Mouse (Mus musculus): Measurements from ENCODE around the gene Pcca. TPM values are rescaled to one million over a fixed set of nuclear protein-coding genes. Genes with fewer than 3 reads are reported as not detected.
"Not testable (repeated sequence)": the region's sequence is repeated elsewhere in the genome, so short reads cannot be mapped to it uniquely, and the experiment has no call there.

Pcca gene
- polyA plus RNA-seq, 1 experiment from 2014 or later = 12.6 TPM

DNA sequence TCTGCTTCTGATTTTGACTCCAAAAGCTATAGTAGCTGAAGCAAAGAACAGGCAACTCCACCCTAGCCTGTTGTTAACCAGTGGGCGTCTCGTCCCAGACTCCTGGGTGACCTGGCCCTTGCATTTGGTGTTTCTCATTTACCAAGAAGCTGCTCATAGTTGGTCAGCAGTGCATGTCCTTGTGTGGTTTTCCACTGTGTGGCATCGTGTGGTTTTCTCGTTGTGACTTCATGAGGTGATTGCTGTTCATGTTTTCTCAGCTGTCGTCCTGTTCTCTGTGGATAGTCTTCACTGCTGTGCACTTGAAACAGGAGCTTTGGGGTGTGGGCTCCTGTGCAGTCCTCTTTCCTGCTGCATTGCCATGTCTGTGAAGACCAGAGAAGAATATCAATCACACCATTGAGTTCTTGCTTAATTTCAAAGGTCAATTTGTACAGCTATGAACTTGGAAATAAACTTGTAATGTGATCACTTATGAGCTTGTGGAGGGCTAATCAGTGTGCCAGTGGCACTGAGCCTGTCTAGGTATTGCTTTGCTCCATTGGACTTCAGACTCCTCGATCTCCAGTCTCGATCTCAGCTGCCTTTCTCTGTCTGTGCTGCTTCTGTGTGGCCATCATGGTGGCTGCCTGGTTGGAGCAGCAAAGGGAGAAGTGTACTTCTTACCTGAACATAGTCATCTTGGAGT lies 40.1 kb downstream of the Pcca start:
- Histone ChIP-seq H3K27me3 (no peaks in the 10 kb centered on the region), H3K4me3 (replicated peaks) (no peak overlapping the region), H3K4me1 (replicated peaks) (no peaks in the 10 kb centered on the region), H3K4me2 (no peak overlapping the region), H3K36me3 (0 out of 2 replicates have a peak, but pooled peaks cover 2% of the 10 kb centered on the region), H3K9ac (no peak overlapping the region), H3K9me3 (replicated peaks) (0 out of 2 replicates have a peak, but pooled peaks cover 5% of the 10 kb centered on the region), H3K27ac (no peak overlapping the region)
- DNase-seq (no peak), ATAC-seq (ENCODE audit: low read depth) (no peak)
- 72% methylated on average over 7 of the region's 7 CpGs for WGBS (ENCODE audit: insufficient replicate concordance)

DNA sequence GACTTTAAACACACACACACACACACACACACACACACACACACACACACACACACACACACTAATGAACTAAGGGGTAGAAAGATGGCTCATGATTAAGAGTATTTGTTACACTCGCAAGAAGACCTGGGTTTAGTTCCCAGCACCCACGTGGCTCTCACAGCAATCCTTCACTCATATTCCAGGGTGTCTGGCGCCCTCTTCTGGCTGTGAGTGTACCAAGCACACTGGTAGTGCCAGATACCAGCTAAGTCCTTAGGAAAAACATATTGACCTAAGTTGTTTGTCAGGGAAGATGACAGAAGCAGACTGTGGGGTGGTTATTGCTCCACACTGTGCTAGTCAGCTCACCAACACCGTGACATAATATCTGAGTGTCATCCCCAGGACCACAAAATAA lies 43.7 kb downstream of the Pcca start:
- Histone ChIP-seq H3K9ac (no peak overlapping the region), H3K27me3 (no peaks in the 10 kb centered on the region), H3K27ac (no peak overlapping the region), H3K4me3 (replicated peaks) (no peak overlapping the region), H3K4me2 (no peak overlapping the region), H3K9me3 (replicated peaks) (0 out of 2 replicates have a peak, but pooled peaks cover 5% of the 10 kb centered on the region), H3K36me3 (0 out of 2 replicates have a peak, but pooled peaks cover 2% of the 10 kb centered on the region), H3K4me1 (replicated peaks) (no peaks in the 10 kb centered on the region)
- WGBS (ENCODE audit: insufficient replicate concordance) = 69% methylated on average over 4 of the region's 4 CpGs
- no peak for ATAC-seq (ENCODE audit: low read depth)
- DNase-seq = no peak

GRCm38 (mm10) chr14:122582057-122582456 lies 47.9 kb downstream of the Pcca start:
- 79% methylated on average over 4 of the region's 4 CpGs for WGBS (ENCODE audit: insufficient replicate concordance)
- DNase-seq (no peak), ATAC-seq (ENCODE audit: low read depth) (no peak)
- Histone ChIP-seq H3K27me3 (no peaks in the 10 kb centered on the region), H3K9me3 (replicated peaks) (0 out of 2 replicates have a peak, but pooled peaks cover 5% of the 10 kb centered on the region), H3K27ac (no peak overlapping the region), H3K4me1 (replicated peaks) (no peaks in the 10 kb centered on the region), H3K9ac (no peak overlapping the region), H3K4me2 (no peak overlapping the region), H3K4me3 (replicated peaks) (no peak overlapping the region), H3K36me3 (0 out of 2 replicates have a peak, but pooled peaks cover 2% of the 10 kb centered on the region)

DNA sequence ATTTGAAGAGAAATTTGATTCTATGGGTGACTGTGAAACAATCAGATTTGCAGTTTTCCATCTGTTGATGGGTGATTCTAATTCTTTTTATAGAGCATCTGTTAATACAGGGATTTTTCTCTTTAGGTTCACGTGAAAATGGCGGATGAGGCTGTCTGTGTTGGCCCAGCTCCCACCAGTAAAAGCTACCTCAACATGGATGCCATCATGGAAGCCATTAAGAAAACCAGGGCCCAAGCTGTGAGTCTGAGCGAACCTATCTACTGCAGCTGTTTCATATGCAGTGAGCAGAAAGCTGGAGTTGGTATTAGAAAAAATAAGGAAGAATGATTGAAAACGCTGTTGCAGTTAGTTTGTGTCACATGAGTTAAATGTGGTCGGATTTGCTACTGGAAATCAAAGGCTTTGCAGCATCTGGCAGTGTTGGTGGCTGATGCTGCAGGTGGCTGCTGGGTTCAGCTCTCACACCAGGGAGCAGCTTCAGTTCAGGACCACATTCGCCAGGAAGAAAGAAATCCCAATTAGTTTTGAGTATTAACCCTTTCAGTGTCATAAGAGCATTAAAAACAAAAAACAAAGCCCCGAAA lies 48.5 kb downstream of the Pcca start:
- Histone ChIP-seq H3K4me1 (replicated peaks) (no peaks in the 10 kb centered on the region), H3K27ac (no peak overlapping the region), H3K4me3 (replicated peaks) (no peak overlapping the region), H3K36me3 (0 out of 2 replicates have a peak, but pooled peaks cover 2% of the 10 kb centered on the region), H3K9ac (no peak overlapping the region), H3K27me3 (no peaks in the 10 kb centered on the region), H3K9me3 (replicated peaks) (0 out of 2 replicates have a peak, but pooled peaks cover 4% of the 10 kb centered on the region), H3K4me2 (no peak overlapping the region)
- 74% methylated on average over 7 of the region's 7 CpGs for WGBS (ENCODE audit: insufficient replicate concordance)
- no peak for ATAC-seq (ENCODE audit: low read depth)
- DNase-seq = no peak

DNA sequence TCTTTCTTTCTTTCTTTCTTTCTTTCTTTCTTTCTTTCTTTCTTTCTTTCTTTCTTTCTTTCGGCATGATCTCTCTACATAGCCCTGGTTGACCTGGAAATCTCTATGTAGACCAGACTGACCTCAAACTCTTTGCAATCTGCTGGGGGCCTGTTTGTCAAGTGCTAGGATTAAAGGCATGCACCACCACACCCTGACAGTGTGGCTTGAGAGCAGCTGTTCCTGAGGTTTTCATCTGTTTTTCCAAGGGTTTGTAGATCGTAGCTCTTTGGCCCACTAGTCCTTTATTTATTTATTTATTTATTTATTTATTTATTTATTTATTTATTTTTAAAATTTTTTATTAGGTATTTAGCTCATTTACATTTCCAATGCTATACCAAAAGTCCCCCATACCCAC lies 50.0 kb downstream of the Pcca start:
- ATAC-seq (ENCODE audit: low read depth); H3K27ac ChIP-seq; H3K27me3 ChIP-seq; H3K4me1 ChIP-seq (replicated peaks); DNase-seq; H3K9me3 ChIP-seq (replicated peaks); H3K4me2 ChIP-seq; H3K9ac ChIP-seq; H3K36me3 ChIP-seq; H3K4me3 ChIP-seq (replicated peaks): not testable (repeated sequence)
- 72% methylated on average over 2 of the region's 2 CpGs for WGBS (ENCODE audit: insufficient replicate concordance)

DNA sequence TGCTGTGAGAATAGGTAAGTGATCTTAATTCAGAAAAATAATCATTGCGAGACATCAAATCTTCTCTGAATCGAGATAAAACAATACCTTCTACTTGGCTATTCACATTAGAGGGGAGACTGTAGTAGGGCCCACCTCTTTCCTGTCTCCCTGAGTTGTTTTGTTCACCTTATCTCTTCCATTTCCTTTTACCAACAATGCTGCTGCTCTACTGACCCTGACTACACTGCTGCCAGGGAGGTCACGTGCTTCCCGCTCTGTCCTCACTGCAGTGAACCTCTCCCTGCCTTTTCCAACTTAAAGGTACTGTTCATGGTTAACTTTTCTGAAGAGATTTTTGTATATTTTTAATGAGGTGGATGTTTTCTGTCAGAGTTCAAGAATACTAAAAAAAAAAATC lies 52.8 kb downstream of the Pcca start:
- no peak for DNase-seq
- Histone ChIP-seq H3K4me2 (no peak overlapping the region), H3K4me3 (replicated peaks) (no peak overlapping the region), H3K9ac (no peak overlapping the region), H3K36me3 (no peaks in the 10 kb centered on the region), H3K9me3 (replicated peaks) (no peaks in the 10 kb centered on the region), H3K4me1 (replicated peaks) (no peaks in the 10 kb centered on the region), H3K27me3 (no peaks in the 10 kb centered on the region), H3K27ac (no peak overlapping the region)
- WGBS (ENCODE audit: insufficient replicate concordance) = 45% methylated on average over 4 of the region's 4 CpGs
- peak; percentile 60; the same call in 1 of the 2 replicates for ATAC-seq (ENCODE audit: low read depth)

DNA sequence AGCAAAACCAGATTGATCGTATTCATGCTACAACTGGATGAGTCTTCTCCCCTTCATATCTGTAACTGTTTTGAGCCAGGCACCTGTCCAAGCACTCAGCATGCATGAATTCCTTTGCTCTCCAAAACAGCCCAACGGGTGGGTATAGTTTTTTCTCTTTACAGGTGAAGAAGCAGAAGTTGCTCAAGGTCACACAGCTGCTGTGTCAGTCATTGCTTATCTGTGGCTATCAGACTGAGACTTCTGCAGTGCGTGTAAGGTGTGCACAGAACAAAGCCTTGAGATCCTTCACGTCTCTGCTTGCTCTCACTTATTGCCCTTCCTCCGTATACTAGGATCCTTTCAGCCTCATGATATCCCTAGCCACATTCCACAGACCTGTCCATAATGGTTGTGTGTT lies 63.4 kb downstream of the Pcca start:
- no peak overlapping the region for H3K27ac ChIP-seq
- H3K4me1 ChIP-seq (replicated peaks) = no peaks in the 10 kb centered on the region
- DNase-seq = no peak
- H3K27me3 ChIP-seq = no peaks in the 10 kb centered on the region
- H3K4me3 ChIP-seq (replicated peaks) = no peak overlapping the region
- H3K9me3 ChIP-seq (replicated peaks) = no peaks in the 10 kb centered on the region
- no peak overlapping the region for H3K4me2 ChIP-seq
- WGBS (ENCODE audit: insufficient replicate concordance) = 46% methylated on average over 5 of the region's 5 CpGs
- no peaks in the 10 kb centered on the region for H3K36me3 ChIP-seq
- ATAC-seq (ENCODE audit: low read depth) = no peak
- no peak overlapping the region for H3K9ac ChIP-seq

GRCm38 (mm10) chr14:122598802-122599201 lies 64.7 kb downstream of the Pcca start:
- no peaks in the 10 kb centered on the region for H3K27me3 ChIP-seq
- H3K4me2 ChIP-seq = no peak overlapping the region
- H3K4me1 ChIP-seq (replicated peaks) = no peaks in the 10 kb centered on the region; the same call in 1 of the 2 replicates
- no peaks in the 10 kb centered on the region for H3K9me3 ChIP-seq (replicated peaks)
- H3K27ac ChIP-seq = no peak overlapping the region
- H3K4me3 ChIP-seq (replicated peaks) = no peak overlapping the region
- WGBS (ENCODE audit: insufficient replicate concordance) = 40% methylated on average over 2 of the region's 2 CpGs
- ATAC-seq (ENCODE audit: low read depth) (no peak), DNase-seq (no peak)
- H3K9ac ChIP-seq = no peak overlapping the region
- no peaks in the 10 kb centered on the region for H3K36me3 ChIP-seq

DNA sequence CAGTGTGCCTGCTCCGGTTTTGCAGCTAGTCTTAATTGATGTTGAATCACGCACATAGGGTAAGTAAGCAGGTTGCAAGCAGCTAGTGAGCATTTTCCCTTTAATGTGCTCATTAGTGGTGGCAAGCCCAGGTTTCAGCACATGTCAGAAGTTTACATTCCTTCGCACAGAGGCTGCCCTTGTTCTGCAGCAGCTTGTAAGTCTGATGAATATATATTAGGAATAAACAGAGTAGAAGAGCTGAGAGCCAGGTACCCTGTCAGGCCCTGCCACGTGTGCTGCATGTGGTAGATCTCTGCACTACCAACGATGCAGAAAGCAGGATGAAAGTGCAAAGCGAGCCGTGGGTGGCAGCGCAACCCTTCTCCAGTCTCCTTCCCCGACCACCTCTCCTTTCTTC lies 65.7 kb downstream of the Pcca start:
- H3K4me3 ChIP-seq (replicated peaks) = no peak overlapping the region
- 68% methylated on average over 9 of the region's 9 CpGs for WGBS (ENCODE audit: insufficient replicate concordance)
- H3K27ac ChIP-seq = no peak overlapping the region
- no peaks in the 10 kb centered on the region for H3K27me3 ChIP-seq
- H3K9ac ChIP-seq = no peak overlapping the region
- no peaks in the 10 kb centered on the region; the same call in 1 of the 2 replicates for H3K4me1 ChIP-seq (replicated peaks)
- H3K4me2 ChIP-seq = no peak overlapping the region
- no peaks in the 10 kb centered on the region for H3K36me3 ChIP-seq
- ATAC-seq (ENCODE audit: low read depth) (no peak), DNase-seq (no peak)
- H3K9me3 ChIP-seq (replicated peaks) = no peaks in the 10 kb centered on the region

DNA sequence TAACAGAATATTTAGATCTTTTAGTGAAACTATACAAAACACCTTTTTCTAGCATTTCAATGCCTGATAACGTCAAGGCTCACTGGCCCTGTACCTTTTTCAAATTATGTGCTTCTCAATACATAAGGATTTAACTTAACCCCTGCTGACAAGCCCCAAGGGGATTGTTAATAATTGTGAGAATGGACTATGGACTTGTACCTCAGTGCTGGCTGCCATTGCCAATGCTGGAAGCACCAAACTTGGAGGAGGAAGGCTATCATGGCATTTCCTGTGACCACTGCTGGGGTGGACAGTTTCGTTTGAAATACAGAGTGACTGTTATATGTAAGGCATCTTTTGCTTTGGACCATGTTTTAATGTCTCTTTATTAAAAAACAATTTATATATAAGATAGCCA lies 68.6 kb downstream of the Pcca start:
- no peak overlapping the region for H3K27ac ChIP-seq
- no peaks in the 10 kb centered on the region for H3K9me3 ChIP-seq (replicated peaks)
- DNase-seq (no peak), ATAC-seq (ENCODE audit: low read depth) (no peak)
- 67% methylated on average over 2 of the region's 2 CpGs for whole genome bisulfite sequencing (ENCODE audit: insufficient replicate concordance)
- no peak overlapping the region for H3K9ac ChIP-seq
- H3K4me3 ChIP-seq (replicated peaks) = no peak overlapping the region
- no peaks in the 10 kb centered on the region for H3K36me3 ChIP-seq
- H3K4me1 ChIP-seq (replicated peaks) = no peaks in the 10 kb centered on the region; the same call in 1 of the 2 replicates
- H3K27me3 ChIP-seq = no peaks in the 10 kb centered on the region
- no peak overlapping the region for H3K4me2 ChIP-seq

DNA sequence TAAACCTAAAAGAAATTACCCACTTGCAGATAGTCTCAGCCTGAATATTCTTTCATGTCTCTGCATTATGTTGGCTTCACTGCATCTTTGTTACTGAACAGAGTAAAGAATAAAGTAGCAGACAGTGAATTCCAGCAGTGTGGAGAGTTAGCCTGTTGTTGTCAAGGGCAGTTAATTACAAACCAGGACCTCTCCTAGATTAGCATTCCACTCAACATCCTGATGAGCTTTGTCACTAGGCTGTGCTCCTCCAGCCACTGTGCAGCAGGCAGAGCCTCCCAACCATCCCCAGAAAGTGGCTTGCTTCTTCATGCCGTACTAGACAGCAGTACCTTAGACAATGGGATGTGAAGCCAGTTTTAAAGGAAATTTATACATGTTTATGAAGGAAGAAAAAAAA lies 72.4 kb downstream of the Pcca start:
- H3K27me3 ChIP-seq = no peaks in the 10 kb centered on the region
- H3K27ac ChIP-seq = no peak overlapping the region
- 66% methylated on average over 1 of the region's 1 CpGs for WGBS (ENCODE audit: insufficient replicate concordance)
- H3K4me1 ChIP-seq (replicated peaks) = peaks cover 1% of the 10 kb centered on the region; the same call in 1 of the 2 replicates
- DNase-seq (no peak), ATAC-seq (ENCODE audit: low read depth) (no peak)
- no peak overlapping the region for H3K4me3 ChIP-seq (replicated peaks)
- no peaks in the 10 kb centered on the region for H3K9me3 ChIP-seq (replicated peaks)
- no peaks in the 10 kb centered on the region for H3K36me3 ChIP-seq
- no peak overlapping the region for H3K9ac ChIP-seq
- no peak overlapping the region for H3K4me2 ChIP-seq

- DNase-seq (no peak), ATAC-seq (ENCODE audit: low read depth) (no peak)
- Histone ChIP-seq H3K9me3 (replicated peaks) (no peaks in the 10 kb centered on the region), H3K27ac (no peak overlapping the region), H3K9ac (no peak overlapping the region), H3K4me1 (replicated peaks) (peaks cover 7% of the 10 kb centered on the region; the same call in 1 of the 2 replicates), H3K4me2 (no peak overlapping the region), H3K4me3 (replicated peaks) (no peak overlapping the region), H3K27me3 (no peaks in the 10 kb centered on the region), H3K36me3 (no peaks in the 10 kb centered on the region)
- WGBS (ENCODE audit: insufficient replicate concordance) = 74% methylated on average over 4 of the region's 4 CpGs
These were observed 73.3 kb downstream of the Pcca start for GRCm38 (mm10) chr14:122607456-122607855.

All from liver, embryonic 13.5 days (tissue).